Mouse (Mus musculus): ENCODE data around the gene Dock3.
"Not testable (repeated sequence)": the region's sequence is repeated elsewhere in the genome, so short reads cannot be mapped to it uniquely, and the experiment has no call there.

Dock3 gene

DNA sequence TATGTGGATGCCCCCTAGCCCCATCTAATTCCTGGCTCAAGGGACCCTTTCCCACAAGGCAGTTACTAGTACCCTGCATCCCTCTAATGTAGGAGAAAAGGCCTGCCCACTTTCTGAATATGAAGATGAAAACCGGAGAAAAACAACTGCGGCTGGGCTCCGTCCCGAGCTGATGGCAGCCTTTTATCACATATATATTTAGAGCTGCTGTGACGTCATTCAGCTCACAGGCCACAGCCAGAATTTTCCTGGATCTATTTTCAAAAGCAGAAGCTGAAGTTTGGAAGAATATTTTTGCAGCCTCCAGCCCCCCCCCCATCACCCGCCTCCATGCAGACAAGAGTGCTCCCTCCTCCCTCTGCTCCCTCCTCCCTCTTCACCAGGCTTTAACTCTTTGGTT, 27.9 kb upstream of the Dock3 start:
- no peak for DNase-seq (ENCODE audit: low spot score in 2 of 2)

DNA sequence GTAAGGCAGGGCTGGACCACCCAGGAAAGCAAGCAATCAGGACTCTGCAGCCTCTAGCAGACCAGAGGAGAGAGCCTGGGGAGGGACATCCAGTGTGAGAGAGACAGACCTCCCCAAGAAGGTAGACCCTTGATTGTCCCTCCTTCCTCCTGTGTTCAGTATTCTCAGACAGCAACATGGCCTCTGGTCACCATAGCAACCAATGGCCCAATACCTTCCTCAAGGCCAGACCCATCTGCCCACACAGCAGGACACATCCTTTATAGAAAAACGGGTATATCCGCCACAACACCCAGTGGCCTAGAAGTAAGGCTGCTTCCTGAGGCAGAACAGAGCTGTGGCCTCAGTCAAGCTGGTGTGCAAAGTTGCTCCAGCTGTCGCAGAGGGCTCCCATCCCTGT, 23.9 kb upstream of the Dock3 start:
- DNase-seq (ENCODE audit: low spot score in 2 of 2) = no peak

DNA sequence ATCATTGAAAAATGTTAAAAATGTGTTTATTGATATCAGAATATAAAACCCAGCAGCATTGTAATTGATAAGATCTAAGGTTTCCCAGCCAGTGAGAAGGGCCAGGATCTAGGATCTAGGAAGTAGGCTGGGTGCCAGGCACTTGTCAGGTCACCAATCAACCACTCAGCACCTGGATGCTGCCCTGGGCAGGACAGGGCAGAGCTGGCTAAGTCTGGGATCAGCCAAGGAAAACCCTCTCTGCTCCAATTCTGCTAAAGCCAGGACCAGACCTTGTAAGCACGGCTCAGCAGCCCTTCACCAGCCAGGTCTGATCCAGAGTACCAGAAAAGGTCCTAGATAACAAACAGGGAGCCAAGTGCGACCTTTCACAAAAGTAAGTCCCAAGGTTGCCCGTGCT, 23.2 kb upstream of the Dock3 start:
- DNase-seq (ENCODE audit: low spot score in 2 of 2) = no peak

DNA sequence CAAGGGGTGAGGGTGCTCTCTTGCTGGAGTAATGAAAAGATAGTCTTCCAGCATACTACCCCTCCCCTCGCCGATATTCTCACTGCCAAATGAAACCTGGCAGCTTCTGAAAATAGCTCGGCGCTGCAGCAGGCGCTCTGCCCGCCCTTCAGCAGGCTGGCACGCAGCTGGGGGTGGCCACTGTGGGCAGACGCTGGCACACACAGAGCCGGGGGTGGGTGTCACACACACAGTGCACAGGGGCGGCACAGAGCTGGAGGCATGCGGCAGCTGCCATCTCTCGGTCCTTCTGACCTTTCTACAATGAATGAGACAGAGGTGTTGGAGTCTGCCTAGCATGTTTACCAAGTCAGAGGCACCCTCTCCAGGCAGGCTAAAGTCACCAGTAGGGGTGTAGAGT, 22.8 kb upstream of the Dock3 start:
- no peak for DNase-seq (ENCODE audit: low spot score in 2 of 2)

DNA sequence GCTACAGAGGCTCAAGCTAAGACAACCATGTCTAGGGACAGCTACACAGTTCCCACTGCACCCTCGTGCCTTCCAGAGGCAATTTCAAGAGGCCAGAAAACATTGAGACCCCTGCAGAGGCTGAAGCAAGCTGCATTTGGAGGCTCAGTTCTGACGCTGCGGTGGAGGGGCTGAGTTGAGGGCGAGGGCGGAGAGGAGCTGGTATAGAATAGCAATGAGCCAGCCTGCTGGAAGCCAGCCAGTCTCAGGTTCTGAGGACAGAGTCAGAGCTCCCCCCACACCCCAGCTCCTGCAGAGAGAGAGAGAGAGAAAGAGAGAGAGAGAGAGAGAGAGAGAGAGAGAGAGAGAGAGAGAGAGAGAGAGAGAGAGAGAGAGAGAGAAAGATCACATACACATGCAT, 20.5 kb upstream of the Dock3 start:
- DNase-seq (ENCODE audit: low spot score in 2 of 2) = no peak

DNA sequence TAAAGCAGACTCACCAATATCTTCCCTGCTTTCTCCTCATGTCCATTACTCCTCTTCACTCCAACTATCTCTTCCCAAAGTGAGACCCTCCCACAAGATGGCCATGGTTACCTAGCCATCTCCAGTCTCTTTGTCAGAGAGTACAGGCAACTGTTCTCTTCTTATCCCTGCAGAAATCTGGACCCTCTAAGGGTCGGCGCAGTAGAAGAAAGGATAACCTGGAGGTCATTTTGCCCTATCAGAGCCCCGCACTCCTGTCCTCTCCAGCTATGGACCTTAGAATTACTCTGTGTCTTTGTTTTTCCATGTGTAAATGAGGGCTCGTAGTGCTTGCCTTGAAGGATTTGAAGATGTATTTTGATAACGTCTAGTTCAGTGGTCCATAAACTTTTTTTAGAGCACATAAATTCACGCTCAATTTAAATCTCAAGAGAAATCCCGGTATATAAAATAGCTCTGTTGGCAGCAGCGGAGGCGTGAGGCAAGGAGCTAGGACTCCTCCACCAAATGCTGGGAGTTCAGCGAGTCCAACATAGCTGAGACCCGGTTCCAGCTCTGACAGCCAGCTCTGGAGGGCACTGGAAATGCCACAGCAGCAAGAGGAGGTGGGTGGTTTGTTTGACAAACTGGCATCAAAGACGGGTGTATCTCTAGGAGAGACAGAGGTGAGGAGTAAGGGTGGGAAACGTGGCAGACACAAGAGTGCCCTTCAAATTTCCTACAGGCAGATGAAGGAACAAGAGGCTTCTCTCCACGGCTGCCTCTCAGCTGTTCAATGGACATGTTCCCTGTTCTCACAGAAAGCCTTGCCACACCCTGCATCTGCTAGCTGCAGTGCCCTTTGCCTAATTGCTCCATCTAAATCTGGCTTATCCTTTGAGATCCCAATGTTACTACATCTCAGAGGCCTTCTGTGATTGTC, 19.0 kb upstream of the Dock3 start:
- DNase-seq (ENCODE audit: low spot score in 2 of 2) = no peak

DNA sequence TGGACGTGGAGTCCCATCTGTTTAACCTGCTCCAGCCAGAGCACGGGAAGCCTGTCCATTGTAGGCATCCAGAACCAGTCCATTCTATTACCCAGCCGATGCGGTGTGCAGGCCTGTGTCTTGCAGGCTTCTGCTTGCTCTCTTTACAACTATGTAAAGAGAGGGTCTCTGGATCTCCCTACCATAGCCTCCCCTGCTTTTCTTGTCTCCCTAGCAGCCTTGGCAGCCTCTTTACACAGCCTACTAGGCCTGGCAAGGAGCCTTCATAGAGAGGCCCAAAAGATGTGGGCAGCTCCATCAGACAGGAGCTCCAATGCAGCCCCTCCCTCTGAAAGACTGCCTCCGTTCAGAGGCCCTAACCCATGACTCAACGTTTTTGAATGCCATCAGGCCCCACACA, 17.4 kb upstream of the Dock3 start:
- DNase-seq (ENCODE audit: low spot score in 2 of 2) = no peak

DNA sequence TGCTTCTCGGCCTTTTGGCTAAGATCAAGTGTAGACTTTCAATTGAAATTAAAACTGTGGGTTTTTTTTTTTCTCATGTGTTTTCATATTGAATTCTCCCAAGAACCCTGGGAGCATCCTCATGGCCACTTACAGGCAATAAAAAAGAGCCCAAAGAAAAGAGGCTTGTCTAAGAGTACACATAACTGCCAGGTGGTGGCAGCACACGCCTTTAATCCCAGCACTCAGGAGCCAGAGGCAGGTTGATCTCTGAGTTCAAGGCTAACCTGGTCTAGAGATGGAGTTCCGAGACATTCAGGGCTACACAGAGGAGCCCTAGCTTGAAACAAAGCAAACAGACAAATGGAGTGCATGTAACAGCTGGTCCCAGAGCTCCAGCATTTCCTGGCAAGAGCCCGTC, 14.5 kb upstream of the Dock3 start:
- DNase-seq (ENCODE audit: low spot score in 2 of 2) = peak; percentile 14 to 60

DNA sequence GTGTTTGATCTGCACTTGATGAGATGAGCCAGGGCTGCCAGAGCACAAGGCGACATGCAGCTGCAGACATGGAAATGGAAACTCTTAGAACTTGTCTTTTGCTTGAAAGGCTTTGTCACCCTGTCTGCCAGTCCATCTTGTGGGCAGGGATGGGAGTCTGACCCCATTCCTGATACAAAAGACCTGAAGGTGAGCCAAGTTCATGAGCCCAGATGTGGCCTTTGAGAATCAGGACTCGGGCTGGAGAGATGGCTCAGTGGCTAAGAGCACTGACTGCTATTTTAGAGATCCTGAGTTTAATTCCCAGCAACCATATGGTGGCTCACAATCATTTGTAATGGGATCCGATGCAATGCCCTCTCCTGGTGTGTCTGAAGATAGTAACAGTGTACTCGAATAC, 13.6 kb upstream of the Dock3 start:
- DNase-seq (ENCODE audit: low spot score in 2 of 2) = peak in 1 of 2 experiments; percentile 3

DNA sequence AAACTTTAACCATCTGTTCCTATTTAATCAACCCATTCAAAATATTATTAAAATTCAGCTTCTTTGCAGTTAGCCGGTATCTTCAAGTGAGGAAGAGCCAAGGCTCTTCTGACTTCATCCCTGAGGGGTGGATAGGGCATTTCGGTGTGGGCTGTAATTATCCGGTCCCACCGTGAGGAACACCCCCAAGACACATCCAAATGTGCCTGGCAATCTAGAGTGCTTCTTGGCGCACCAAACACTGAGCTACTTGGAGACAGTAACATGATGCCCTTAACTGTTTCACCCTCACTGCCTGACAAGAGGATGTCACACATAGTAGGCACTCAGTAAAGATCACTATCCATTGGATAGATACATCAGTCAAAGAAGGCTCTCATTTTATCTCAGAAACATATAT, 4.4 kb upstream of the Dock3 start:
- no peak for DNase-seq (ENCODE audit: low spot score in 2 of 2)

DNA sequence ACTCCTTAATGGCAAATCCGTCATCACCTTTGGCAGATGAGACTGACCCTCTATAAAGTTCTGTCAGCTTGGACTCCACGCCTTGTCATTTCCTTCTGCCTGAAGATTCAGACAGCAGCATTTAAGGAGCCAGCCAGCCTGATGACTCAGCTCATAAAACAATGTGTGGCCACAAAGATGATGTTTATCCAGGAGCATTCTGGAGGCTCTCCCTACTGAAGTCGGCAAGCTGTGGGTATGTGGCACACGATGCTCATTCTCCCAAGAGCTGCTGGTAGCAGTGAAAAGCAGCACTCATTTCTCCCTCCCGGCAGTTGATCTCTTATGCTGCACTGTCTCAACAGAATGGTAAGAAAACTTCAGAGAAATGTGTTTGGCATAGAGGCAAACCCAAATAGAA, 3.6 kb upstream of the Dock3 start:
- DNase-seq (ENCODE audit: low spot score in 2 of 2) = no peak

DNA sequence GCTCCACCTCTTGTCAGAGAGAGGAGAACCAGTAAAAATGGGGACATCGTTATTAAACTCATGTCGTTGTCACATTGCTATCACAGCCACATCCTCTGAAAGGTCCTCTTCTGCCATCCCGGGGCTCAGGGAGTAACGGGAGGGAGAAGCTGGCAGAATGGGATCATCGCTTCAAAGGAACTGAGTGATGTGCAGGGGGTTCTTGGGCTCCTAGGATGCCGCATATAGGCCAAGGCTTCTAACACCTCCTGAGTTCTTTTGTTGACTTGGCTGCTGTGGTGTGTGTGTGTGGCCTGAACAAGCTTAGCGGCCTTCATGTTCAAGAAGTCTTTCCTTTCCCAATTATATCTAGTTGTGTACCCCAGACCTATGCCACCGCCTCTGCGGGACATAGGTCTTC, 431 bp upstream of the Dock3 start:
- DNase-seq (ENCODE audit: low spot score in 2 of 2) = no peak

DNA sequence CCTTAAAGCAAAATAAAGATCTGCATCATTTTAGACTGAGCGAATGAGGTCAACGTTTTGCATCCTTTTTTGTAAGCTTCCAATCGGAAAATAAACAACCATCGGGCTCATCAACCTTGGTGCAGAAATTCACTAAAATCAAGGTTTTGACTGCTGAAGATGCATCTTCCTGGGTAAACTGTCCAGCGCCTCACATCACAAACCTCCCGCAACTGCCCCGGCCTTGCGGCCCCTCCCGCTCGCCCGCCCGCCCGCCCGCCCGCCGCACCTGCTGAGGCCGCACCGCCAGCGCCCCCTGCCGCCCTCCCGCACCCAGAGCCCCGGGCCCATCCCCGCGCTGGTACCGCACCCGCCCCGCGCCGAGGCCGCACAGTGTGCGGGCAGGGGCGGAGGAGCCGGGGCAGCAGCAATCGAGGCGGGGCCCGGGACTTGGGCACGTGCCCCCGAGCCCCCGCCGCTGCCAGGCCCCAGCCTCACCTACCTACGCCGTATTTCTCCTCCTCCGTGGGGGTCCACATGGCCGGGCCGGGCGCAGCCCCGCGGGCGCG, 644 bp downstream of the Dock3 start:
- DNase-seq (ENCODE audit: low spot score in 2 of 2) = no peak

DNA sequence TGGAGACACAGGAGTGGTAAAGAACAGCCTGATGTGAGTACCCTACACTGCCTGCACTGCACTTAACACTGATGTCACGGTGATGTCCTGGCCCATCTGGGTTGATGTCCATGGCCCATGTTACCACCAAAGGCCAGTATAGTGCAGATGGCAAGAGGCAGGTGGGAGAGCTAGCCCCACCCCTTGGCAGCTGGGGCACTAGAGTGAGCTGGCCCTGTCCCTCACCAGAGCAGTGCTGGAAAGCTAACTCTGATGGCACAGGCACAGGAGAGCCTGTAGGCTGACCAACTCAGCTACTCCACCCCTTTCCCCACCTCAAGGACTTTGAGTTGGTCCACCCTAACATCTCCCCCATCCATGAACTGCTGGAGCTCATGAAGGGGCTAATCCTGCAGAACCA, 7.1 kb downstream of the Dock3 start:
- no peak for DNase-seq (ENCODE audit: low spot score in 2 of 2)

DNA sequence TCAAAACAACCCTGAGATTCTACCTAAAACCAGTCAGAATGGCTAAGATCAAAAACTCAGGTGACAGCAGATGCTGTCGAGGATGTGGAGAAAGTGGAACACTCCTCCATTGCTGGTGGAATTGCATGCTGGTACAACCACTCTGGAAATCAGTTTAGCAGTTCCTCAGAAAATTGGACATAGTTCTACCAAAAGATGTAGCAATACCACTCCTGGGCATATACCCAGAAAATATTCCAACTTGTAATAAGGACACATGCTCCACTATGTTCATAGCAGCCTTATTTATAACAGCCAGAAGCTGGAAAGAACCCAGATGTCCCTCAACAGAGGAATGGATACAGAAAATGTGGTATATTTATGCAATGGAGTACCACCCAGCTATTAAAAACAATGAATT, 56.9 kb downstream of the Dock3 start:
- not testable (repeated sequence) for DNase-seq (ENCODE audit: low spot score in 2 of 2)

DNA sequence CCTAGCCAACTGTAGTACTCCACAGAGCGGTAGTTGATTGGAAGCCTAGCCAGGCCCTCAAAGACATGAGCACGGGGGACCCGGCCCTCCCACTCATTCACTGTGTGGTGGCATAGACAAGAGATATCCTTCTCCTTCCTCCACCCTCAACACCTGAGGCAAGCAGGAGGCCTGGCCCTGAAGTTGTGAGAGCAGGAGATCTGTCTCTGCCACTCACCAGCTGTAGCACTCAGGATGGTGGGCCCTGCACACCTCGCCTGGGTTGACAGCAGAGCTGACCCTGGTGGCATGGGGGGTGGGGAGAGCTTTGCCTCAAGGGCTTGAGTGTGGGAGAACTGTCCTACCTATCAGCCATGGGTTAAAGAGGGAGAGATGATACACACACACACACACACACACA, 65.9 kb downstream of the Dock3 start:
- DNase-seq (ENCODE audit: low spot score in 2 of 2) = peak in 1 of 2 experiments; percentile 55

DNA sequence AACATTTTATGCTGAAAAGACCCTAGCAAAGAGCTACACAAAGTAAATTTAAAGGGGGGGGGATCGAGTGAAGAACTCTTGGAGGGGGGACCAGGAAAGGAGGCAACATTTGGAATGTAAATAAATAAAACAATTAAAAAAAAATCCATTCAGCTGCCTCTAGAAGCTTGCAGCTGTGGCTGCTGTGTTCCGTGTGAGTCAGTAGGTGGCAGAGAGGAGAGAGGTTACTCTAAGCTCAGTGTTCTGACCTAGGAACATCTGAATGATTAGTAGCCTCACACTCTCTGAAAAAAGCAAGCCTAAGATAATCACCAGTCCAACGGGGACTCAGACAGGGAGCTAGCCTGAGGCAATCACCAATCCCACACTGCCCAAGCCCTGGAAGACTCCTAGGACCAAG, 66.9 kb downstream of the Dock3 start:
- no peak for DNase-seq (ENCODE audit: low spot score in 2 of 2)

DNA sequence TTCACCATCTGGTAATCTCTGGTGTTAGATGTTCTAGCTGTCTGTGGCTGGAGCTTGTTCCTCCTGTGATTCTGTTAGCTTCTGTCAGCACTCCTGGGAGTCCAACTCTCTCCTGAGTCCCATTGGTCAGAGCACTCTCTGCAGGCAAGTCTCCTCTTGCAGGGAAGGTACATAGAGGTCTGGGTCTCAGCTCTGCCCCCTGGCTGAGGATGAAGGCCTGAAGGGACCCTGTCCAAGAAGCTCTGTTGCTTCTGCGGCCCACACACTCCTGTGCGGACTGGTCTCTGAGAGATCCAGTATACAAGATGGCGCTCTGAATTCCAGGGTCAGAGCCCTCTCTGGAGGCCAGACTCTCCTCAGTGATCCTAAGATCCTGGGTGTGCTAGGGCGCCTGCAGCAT, 75.3 kb downstream of the Dock3 start:
- not testable (repeated sequence) for DNase-seq (ENCODE audit: low spot score in 2 of 2)

DNA sequence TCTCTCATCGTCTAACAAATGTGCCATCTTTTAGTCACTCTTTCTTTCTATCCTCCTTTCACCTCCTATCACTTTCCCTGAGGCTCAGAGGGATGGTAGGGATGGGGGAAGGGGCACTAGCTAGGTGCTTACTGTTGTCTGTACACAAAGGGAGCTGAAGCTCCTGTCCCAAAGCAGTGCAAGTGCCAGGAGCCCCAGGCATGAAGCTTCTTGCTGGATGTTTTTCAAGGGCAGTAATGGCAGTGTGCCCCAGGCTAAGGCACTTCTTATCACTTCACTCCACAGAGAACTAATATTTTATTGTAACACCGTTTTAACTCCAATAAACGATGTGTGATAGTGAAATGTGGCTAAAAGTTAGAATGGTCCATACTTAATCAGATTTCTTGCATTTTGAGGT, 118.9 kb downstream of the Dock3 start:
- DNase-seq (ENCODE audit: low spot score in 2 of 2) = no peak

DNA sequence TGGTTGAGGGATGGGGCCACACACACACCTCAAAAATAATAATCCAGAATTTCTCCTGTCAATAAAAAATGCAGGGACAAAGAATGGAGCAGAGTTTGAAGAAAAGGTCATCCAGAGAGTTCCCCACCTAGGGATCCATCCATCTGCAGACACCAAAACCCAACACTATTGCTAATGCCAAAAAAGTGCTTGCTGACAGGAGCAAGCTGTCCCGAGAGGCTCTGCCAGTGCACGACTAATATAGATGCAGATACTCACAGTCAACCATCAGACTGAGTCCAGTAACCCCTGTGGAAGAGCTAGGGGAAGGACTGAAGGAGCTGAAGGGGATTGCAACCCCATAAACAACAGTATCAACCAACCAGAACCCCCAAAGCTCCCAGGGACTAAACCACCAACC, 119.7 kb downstream of the Dock3 start:
- no peak for DNase-seq (ENCODE audit: low spot score in 2 of 2)

DNA sequence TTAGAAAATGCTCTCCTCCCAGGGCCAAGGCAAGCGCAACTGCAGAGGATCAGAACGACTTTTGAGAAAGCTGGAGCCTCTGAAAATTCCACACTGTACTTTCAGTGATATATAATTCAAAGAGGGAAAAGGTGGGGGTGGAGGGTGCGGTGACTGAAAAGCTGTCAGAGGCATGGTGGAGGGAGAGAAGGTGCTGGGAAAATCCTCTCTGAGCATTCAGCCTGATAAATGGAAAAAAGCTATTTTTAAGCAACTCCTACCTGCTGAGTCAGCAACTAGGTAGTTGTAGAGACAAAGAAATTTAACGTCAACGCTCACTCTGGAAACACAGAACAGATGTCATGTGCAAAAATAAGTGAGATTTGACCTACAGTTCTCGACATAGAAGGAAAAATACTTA, 132.2 kb downstream of the Dock3 start:
- DNase-seq (ENCODE audit: low spot score in 2 of 2) = no peak

DNA sequence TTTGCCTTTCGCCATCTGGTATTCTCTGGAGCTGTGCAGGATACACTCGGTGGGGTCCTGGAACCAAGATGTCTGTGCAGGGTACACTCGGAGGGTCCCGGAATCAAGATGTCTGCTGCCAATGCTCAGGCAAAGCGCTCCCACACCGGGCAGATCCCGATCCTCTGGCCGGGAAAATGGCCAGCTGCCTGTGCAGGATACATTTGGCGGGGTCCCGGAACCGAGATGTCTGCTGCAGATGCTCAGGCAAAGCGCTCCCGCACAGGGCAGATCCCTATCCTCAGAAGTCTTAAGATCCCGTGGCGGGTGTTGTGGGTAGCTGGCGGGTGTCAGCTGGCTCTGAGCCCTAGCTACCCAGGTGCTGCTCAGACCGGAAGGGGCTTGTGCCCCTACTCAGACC, 142.3 kb downstream of the Dock3 start:
- not testable (repeated sequence) for DNase-seq (ENCODE audit: low spot score in 2 of 2)

DNA sequence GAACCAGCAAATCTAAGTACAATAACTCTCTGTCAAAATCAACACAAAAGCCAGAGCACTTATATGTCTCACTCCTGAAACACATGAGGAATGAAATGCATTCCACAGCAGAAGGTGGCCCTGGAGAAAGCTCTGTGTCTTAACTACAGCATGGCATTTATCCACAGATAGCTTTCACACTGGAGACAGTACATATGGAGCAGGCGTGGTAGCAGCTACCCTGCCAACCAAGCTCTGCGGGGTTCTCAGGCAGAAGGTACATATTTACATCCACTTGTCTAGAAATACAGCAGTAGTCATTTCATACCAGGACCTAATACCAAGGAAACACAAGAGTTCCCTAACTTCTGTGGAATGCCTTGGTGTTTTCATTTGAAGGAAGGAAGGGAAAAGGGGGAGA, 144.2 kb downstream of the Dock3 start:
- DNase-seq (ENCODE audit: low spot score in 2 of 2) = no peak

DNA sequence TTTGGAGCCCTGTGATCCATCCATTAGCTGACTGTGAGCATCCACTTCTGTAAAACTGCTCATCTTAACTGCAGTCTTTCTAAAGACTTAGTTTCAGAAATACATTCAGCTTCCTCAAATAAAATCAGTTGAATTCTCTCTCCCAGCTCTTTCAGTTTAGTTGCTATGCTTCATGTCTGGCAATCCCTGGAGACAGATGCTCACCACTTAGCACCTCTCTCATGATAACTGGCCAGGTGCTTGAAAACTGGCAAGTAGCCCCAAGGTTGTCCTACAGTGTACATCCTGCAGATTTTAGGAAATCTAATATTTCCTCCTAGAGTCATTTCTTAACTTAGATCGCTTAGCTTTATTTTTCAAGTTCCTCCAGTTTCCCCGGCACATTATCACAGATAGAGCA, 193.8 kb downstream of the Dock3 start:
- DNase-seq (ENCODE audit: low spot score in 2 of 2) = no peak

Data from spleen, postnatal 4 days (tissue).